Mouse (Mus musculus) splenic B cell, adult 2 months (primary cell): ENCODE measurements around the gene Cfap57.
"Not testable (repeated sequence)": the region's sequence is repeated elsewhere in the genome, so short reads cannot be mapped to it uniquely, and the experiment has no call there.

ENCODE experiments used
- DNase-seq: peaks from one replicate; pipeline ENCODE4 v3.0.0-alpha.2; 2011; ENCODE audit warnings: low read depth, low spot score
- H3K27me3 ChIP-seq: 2 replicates; pipeline ENCODE4 v1.6.1; 2012; ENCODE audit warnings: mild to moderate bottlenecking, low read length, moderate library complexity, mixed read lengths; ENCODE audit not compliant: control insufficient read depth, poor library complexity, insufficient read depth, severe bottlenecking
- H3K36me3 ChIP-seq: 2 replicates; pipeline ENCODE4 v1.6.1; 2012; ENCODE audit warnings: mild to moderate bottlenecking, low read length, moderate library complexity, mixed read lengths; ENCODE audit not compliant: control insufficient read depth, poor library complexity, insufficient read depth, severe bottlenecking

The Cfap57 gene

DNA sequence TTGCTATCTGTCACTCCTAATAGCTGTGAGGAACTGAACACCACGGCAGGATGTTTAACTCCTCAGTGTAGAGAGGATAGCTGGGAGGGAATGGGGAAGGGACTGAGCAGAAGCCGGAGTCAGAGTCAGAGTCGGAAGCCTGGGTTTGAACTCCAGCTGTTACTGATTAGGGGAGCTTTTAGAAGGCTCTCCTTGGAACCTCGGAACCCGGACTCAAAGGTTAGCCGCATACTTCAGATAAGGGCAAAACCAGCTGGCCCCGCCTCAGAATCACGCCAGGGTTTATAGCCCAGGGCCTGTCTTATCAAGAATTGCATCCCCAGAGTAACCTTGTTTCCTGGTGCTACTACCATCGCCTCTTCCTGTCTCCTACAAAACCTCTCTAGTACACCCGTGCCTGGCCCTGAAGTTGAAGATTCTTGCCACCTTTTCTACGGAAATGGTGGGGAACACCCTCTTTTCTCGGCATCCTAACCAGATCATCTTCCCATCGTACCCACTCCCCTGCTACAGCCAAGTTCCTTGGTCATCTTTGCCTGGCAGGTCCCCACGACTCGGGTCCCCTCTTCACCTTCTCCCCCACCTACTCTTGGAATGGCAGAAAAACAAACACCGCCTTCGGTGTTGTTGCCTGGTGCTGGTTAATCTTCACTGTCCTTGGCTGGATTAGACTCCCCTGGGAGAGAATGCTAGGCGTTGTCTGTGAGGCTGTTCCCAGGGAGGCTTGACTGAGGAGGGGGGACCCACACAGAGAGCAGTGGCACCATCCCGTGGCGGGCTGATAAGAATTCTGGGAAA, 103.7 kb downstream of the Cfap57 start:
- Histone ChIP-seq H3K36me3 (no peaks in the 10 kb centered on the region), H3K27me3 (no peaks in the 10 kb centered on the region)
- no peak for DNase-seq

DNA sequence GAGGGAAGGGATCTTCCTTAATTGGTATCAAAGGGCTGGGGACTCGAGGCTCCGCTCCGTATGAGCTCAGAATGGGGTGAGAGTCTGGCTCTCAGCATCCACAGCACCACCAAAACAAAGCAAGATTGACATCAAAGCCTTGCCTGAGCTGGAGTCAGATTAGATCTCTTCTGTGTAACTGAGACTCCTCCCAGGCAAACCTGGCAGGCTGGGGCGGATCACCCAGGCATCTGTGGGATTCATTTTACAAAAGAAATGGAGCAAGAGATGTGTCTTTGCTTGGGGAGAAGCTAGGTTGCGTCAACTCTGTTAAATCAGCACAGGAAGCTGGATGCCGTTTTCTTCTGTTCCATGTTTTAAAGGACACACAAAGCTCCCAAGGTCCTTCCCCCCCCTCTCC, 111.5 kb downstream of the Cfap57 start:
- DNase-seq, result no peak
- Histone ChIP-seq H3K36me3 (no peaks in the 10 kb centered on the region), H3K27me3 (no peaks in the 10 kb centered on the region)

- DNase-seq, H3K27me3 ChIP-seq, H3K36me3 ChIP-seq: not testable (repeated sequence)
Observed at GRCm38 (mm10) chr4:118507171-118507570, 113.4 kb downstream of the Cfap57 start.

- Histone ChIP-seq H3K27me3 (no peaks in the 10 kb centered on the region), H3K36me3 (no peaks in the 10 kb centered on the region)
- no peak for DNase-seq
Observed at GRCm38 (mm10) chr4:118505551-118505950, 115.0 kb downstream of the Cfap57 start.
